Mouse (Mus musculus) ES-E14 (cell line): Measurements from ENCODE around the gene Gm10037.

ENCODE experiments used
- CHD2 ChIP-seq: IDR thresholded peaks from 2 replicates; pipeline ENCODE4 v1.6.1; 2014; ENCODE audit warnings: mild to moderate bottlenecking, low read depth, low read length, inconsistent platforms
- HCFC1 ChIP-seq: IDR thresholded peaks from 2 replicates; pipeline ENCODE4 v1.6.1; 2012; ENCODE audit warnings: low read length, inconsistent platforms, borderline replicate concordance; ENCODE audit not compliant: insufficient read depth
- ZC3H11A ChIP-seq: IDR thresholded peaks from 2 replicates; pipeline ENCODE4 v1.6.1; 2012; ENCODE audit warnings: low read depth, mild to moderate bottlenecking, inconsistent platforms, low read length, borderline replicate concordance

GRCm38 (mm10) chr13:67791921-67792455, 38.9 kb upstream of the Gm10037 start:
- TF ChIP-seq ZC3H11A = no peak
- no peak for TF ChIP-seq HCFC1
- no peak for TF ChIP-seq CHD2
